8 mouse cellular contexts compared by ENCODE assay signal in the genomic region with DNA sequence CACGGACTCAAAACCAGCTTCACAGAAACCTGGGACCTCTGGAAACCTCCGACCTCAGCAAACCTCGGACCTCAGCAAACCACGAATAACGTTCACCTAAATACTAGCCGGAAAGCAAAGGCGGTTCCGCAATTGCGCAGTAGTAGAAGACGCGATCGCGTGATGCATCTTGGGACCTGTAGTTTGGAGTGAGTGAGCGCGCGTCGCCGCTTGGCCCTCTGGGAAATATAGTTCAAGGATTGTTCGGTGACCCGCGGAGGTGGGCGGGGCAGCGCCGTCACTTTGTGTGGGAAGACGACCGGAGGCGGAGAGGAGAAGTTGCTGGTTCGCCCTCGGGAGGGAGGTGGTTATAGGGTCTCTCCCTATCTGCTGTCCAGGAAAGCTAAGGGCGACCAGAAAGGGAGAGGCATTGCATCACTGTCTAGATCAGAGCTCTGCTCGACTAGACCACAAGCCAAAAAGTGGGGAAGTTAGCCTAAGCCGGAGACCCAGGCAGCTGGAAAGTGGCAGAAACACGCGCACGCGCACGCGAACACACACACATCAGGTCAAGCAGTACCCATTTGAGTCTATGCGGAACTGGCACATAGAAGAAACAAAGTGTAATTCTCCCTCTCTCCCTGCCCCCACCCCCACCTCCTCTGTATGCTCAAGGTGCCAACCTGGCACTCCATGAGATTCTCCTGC. TPM values are rescaled to one million over a fixed set of nuclear protein-coding genes. Genes with fewer than 3 reads are reported as not detected.
DNase-seq lines count a peak whose midpoint lies in the region; ATAC-seq lines count a peak whose summit lies in the region.

A gene (minus strand): TSS at position 179 of the 687 bp plus-strand sequence.

- H3K36me3 ChIP-seq in forebrain, embryonic 14.5 days (ENCODE audit: control insufficient read depth, insufficient read depth, low read length), result peaks cover 29% of the 10 kb centered on the region
- peaks cover 17% of the 10 kb centered on the region for H3K36me3 ChIP-seq in neural tube, embryonic 15.5 days

- peak; percentile 97 for ATAC-seq in forebrain, embryonic 14.5 days
- peak; percentile 95 for ATAC-seq in neural tube, embryonic 15.5 days (ENCODE audit: low FRiP score)

- peak within 1 kb of the TSS; percentile 64 for H3K4me3 ChIP-seq in forebrain, embryonic 14.5 days (ENCODE audit: low read depth, low read length)
- peak within 1 kb of the TSS; percentile 61 for H3K4me3 ChIP-seq in neural tube, embryonic 15.5 days (replicated peaks)

- DNase-seq in ES-CJ7 (ENCODE audit: low read depth, low spot score), result peak; percentile 99
- peak; percentile 93 for DNase-seq in cerebellum, adult 11 months
- peak; percentile 99 for DNase-seq in forebrain, embryonic 14.5 days (ENCODE audit: low spot score)
- peak; percentile 94 to 95 for DNase-seq in heart, postnatal 14 days
- DNase-seq in layer of hippocampus, adult 11-12 months (ENCODE audit: low spot score), result peak; percentile 97
- DNase-seq in lung, adult 18-20 months, result peak; percentile 98
- DNase-seq in testis, postnatal 14 days (ENCODE audit: low spot score), result peak; percentile 93

- no peaks in the 10 kb centered on the region for H3K27me3 ChIP-seq in forebrain, embryonic 14.5 days (replicated peaks; ENCODE audit: control insufficient read depth, insufficient read depth, low read length)
- H3K27me3 ChIP-seq in neural tube, embryonic 15.5 days (replicated peaks), result no peaks in the 10 kb centered on the region

- under 1% methylated on average over 39 of the region's 39 CpGs for WGBS in forebrain, embryonic 14.5 days
- WGBS in neural tube, embryonic 15.5 days, result under 1% methylated on average over 39 of the region's 39 CpGs

- H3K27ac ChIP-seq in forebrain, embryonic 14.5 days (ENCODE audit: low read depth, low read length), result peak within 1 kb of the TSS; percentile 61; the same call in 1 of the 2 replicates
- H3K27ac ChIP-seq in neural tube, embryonic 15.5 days (replicated peaks), result peak within 1 kb of the TSS; percentile 88

- H3K4me2 ChIP-seq in forebrain, embryonic 14.5 days (ENCODE audit: low read length), result peak within 1 kb of the TSS; percentile 93
- peak within 1 kb of the TSS; percentile 82 for H3K4me2 ChIP-seq in neural tube, embryonic 15.5 days

- H3K4me1 ChIP-seq in forebrain, embryonic 14.5 days (ENCODE audit: control insufficient read depth, insufficient read depth, low read length), result peaks cover 8% of the 10 kb centered on the region
- peaks cover 24% of the 10 kb centered on the region for H3K4me1 ChIP-seq in neural tube, embryonic 15.5 days

- intact Hi-C loops in heart, postnatal 14 days (cut with DNase I), result no loop called here

- H3K9me3 ChIP-seq in forebrain, embryonic 14.5 days (replicated peaks; ENCODE audit: control insufficient read depth, low read length), result no peaks in the 10 kb centered on the region
- no peaks in the 10 kb centered on the region for H3K9me3 ChIP-seq in neural tube, embryonic 15.5 days (replicated peaks)

- H3K9ac ChIP-seq in forebrain, embryonic 14.5 days (ENCODE audit: low read length), result peak within 1 kb of the TSS; percentile 72
- peak within 1 kb of the TSS; percentile 61 for H3K9ac ChIP-seq in neural tube, embryonic 15.5 days (replicated peaks)

RNA-seq across cellular contexts. Expression of the gene that starts here (rescaled TPM):
- polyA plus RNA-seq in forebrain, embryonic 14.5 days (2014; fragmentation: Nextera tagmentation; extraction: Ambion mirVana), result 28.7 and 32.3 TPM in 2 replicates
- total RNA-seq in heart, postnatal 14 days (2021), result 1 to 10 TPM; 4.9 to 5.8 TPM
- 19.7 and 23.8 TPM in 2 replicates for polyA plus RNA-seq in neural tube, embryonic 15.5 days (2015; fragmentation: Nextera tagmentation; extraction: Ambion mirVana)

Comparison
In these comparisons a context has a peak if more than half of its experiments do, and no peak if none do; other contexts are left out.
1. Peak in every context shown above with its lines: DNase-seq, ATAC-seq, H3K4me3 ChIP-seq and H3K27ac ChIP-seq.